Mouse (Mus musculus) heart, adult 2 months (tissue): ENCODE measurements around the gene Rnf216.

Source experiments
- CTCF ChIP-seq: fragments of 200-600 bp; IDR thresholded peaks from 2 replicates; pipeline ENCODE4 v1.8.1; 2022; ENCODE audit warnings: antibody characterized with exemption, mild to moderate bottlenecking, moderate library complexity
- EP300 ChIP-seq: fragments of 200-500 bp; IDR thresholded peaks from 2 replicates; pipeline ENCODE4 v1.6.1; 2011; ENCODE audit warnings: low read depth, low read length, control low read depth; ENCODE audit not compliant: insufficient read depth
- POLR2A ChIP-seq: fragments of 200-500 bp; IDR thresholded peaks from 2 replicates; pipeline ENCODE4 v1.6.1; 2011; ENCODE audit warnings: mild to moderate bottlenecking, low read depth, low read length, control low read depth; ENCODE audit not compliant: insufficient read depth

DNA sequence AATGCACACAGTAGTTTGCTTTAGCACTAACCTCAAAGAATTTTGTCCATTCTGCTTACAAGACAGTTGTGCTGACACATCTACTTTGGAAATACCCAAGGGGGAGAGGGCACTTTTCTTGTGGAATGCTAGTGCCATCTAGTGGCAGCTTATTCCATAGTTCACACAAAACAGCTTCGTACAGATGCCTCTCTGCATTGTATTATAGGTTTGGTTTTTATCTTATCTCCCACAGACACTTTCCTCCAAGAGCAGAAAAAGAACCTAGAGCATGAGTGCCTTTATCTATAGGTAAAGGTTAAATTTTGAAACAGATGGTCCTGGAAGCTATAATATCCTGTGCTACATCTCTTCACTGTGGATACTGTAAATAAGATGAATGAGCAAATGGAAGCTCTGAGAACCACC is 46.2 kb downstream of the Rnf216 start:
- TF ChIP-seq CTCF (peak; percentile 93), POLR2A (no peak), EP300 (no peak)
